Mouse (Mus musculus) lung, adult 10 weeks (tissue): ENCODE results near the gene Tuba1a. TPM values are rescaled to one million over a fixed set of nuclear protein-coding genes. Genes with fewer than 3 reads are reported as not detected.

Experiments
- polyA plus RNA-seq: library from polyadenylated mRNA; stranded (reverse); fragments of 350-450 nt; fragmentation: Illumina TruSeq; extraction: RNeasy Lipid Tissue Mini Kit (QIAGEN cat#74804); gene quantifications from one replicate; pipeline ENCODE4 v1.2.3, GENCODE M21; 2014; ENCODE audit warnings: low read depth, low replicate concordance; ENCODE audit not compliant: insufficient read depth

Gene Tuba1a
- polyA plus RNA-seq = 607 TPM

GRCm38 (mm10) chr15:98953401-98954356 is at the start of gene Tuba1a, which contains the start of gene Gm49450:
Tuba1a (minus strand) TSS chr15:98953703.
Gm49450 (minus strand) TSS chr15:98953551.

GRCm38 (mm10) chr15:98934217-98934839 is 19.2 kb downstream of the Tuba1a start, which contains the start of gene Tuba1b:
Tuba1b (minus strand) TSS chr15:98934565.

GRCm38 (mm10) chr15:98917538-98918498 is 35.7 kb downstream of the Tuba1a start, which contains the start of gene Lmbr1l:
Lmbr1l (minus strand) TSS chr15:98918231.

Other genes starting within 250 kb of the Tuba1a start
- 5.9 TPM for gene Ccdc65, start 245.5 kb downstream of the Tuba1a start, polyA plus RNA-seq
- 13.6 TPM for gene Fkbp11, start 225.5 kb downstream of the Tuba1a start, polyA plus RNA-seq
- gene Arf3, start 190.5 kb downstream of the Tuba1a start, polyA plus RNA-seq = 49.4 TPM
- gene Wnt10b, start 175.6 kb downstream of the Tuba1a start, polyA plus RNA-seq = 4.1 TPM
- gene Wnt1, start 163.8 kb downstream of the Tuba1a start, polyA plus RNA-seq = not detected
- gene Ddn, start 144.2 kb downstream of the Tuba1a start, polyA plus RNA-seq = not detected
- gene Prkag1, start 122.2 kb downstream of the Tuba1a start, polyA plus RNA-seq = 69.5 TPM
- 9.1 TPM for gene Kmt2d, start 82.5 kb downstream of the Tuba1a start, polyA plus RNA-seq
- 6.3 TPM for gene Rhebl1, start 59.2 kb downstream of the Tuba1a start, polyA plus RNA-seq
- 0.99 TPM for gene Dhh, start 55.2 kb downstream of the Tuba1a start, polyA plus RNA-seq
- gene Lmbr1l, start 35.5 kb downstream of the Tuba1a start, polyA plus RNA-seq = 16.5 TPM
- gene Tuba1b, start 19.1 kb downstream of the Tuba1a start, polyA plus RNA-seq = 632 TPM
- not detected for gene Gm49450, start 152 bp downstream of the Tuba1a start, polyA plus RNA-seq
- gene Tuba1c, start 76.2 kb upstream of the Tuba1a start, polyA plus RNA-seq = 55.1 TPM
- 0.48 TPM for gene Prph, start 101.5 kb upstream of the Tuba1a start, polyA plus RNA-seq
- gene Troap, start 120.9 kb upstream of the Tuba1a start, polyA plus RNA-seq = 0.13 TPM
- not detected for gene C1ql4, start 134.1 kb upstream of the Tuba1a start, polyA plus RNA-seq
- gene Dnajc22, start 139.5 kb upstream of the Tuba1a start, polyA plus RNA-seq = 0.24 TPM
- gene Spats2, start 172.2 kb upstream of the Tuba1a start, polyA plus RNA-seq = 6.2 TPM